Mouse (Mus musculus) limb, embryonic 13.5 days (tissue): ENCODE measurements around the gene Shroom3. TPM values are rescaled to one million over a fixed set of nuclear protein-coding genes. Genes with fewer than 3 reads are reported as not detected.

Source experiments
- ATAC-seq: fragments of 200-750 bp; cut with Nextera tagmentation; 2 replicates; pipeline ENCODE4 v1.8.0; 2017; ENCODE audit warnings: low read depth, moderate number of reproducible peaks, moderate TSS enrichment; ENCODE audit not compliant: low FRiP score
- H3K27ac ChIP-seq: fragments of 300-500 bp; sonication (generic); 2 replicates; pipeline ENCODE4 v1.5.1; 2015; ENCODE audit warnings: inconsistent platforms, mild to moderate bottlenecking, moderate library complexity
- H3K27me3 ChIP-seq: fragments of 300-500 bp; sonication (generic); 2 replicates; pipeline ENCODE4 v1.6.1; 2015; ENCODE audit warnings: mild to moderate bottlenecking, inconsistent platforms
- H3K36me3 ChIP-seq: fragments of 300-500 bp; sonication (generic); 2 replicates; pipeline ENCODE4 v1.6.1; 2015; ENCODE audit warnings: inconsistent platforms, mild to moderate bottlenecking, moderate library complexity
- H3K4me1 ChIP-seq: fragments of 300-500 bp; sonication (generic); 2 replicates; pipeline ENCODE4 v1.6.1; 2015; ENCODE audit warnings: inconsistent platforms
- H3K4me2 ChIP-seq: fragments of 300-500 bp; sonication (generic); replicated peaks from 2 replicates; pipeline ENCODE4 v1.6.1; 2015; ENCODE audit warnings: inconsistent platforms, mild to moderate bottlenecking, moderate library complexity
- H3K4me3 ChIP-seq: fragments of 300-500 bp; sonication (generic); 2 replicates; pipeline ENCODE4 v1.5.1; 2015; ENCODE audit warnings: moderate library complexity, mild to moderate bottlenecking, inconsistent platforms
- H3K9ac ChIP-seq: fragments of 300-500 bp; sonication (generic); 2 replicates; pipeline ENCODE4 v1.6.1; 2015; ENCODE audit warnings: mild to moderate bottlenecking, inconsistent platforms
- H3K9me3 ChIP-seq: fragments of 300-500 bp; sonication (generic); 2 replicates; pipeline ENCODE4 v1.6.1; 2016; ENCODE audit warnings: inconsistent platforms
- WGBS: fragments of 180-500 bp; shearing (Covaris S2); methylation state at CpG from one replicate; pipeline ENCODE4 v1.1.7; 2015; 5-methylcytosine and 5-hydroxymethylcytosine counted together
- polyA plus RNA-seq: library from polyadenylated mRNA; unstranded; fragments of >200 nt; fragmentation: Nextera tagmentation; extraction: Ambion mirVana; gene quantifications from 2 replicates; pipeline ENCODE4 v1.2.1, GENCODE M21; 2015

Gene Shroom3
- polyA plus RNA-seq, 1 experiment from 2014 or later: 3.8 TPM

DNA sequence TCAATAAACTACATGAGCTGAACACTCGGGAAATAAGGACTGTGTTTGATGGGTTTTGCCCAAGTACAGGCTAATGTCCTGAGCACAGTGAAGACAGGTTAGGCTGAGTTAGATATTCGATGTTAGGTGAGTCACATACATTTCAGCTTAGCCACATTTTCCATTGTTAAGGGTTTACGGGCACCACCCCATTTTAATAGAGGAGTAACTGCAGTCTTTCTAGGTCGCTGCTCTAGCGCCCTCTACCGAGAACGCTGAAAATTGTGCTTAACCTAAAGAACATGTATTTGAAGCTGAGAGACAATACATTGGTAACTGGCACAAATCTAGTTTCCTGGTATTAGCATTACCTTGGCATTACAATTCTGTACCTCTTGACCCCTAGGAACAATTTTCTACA, 287.2 kb downstream of the Shroom3 start:
- H3K27me3 ChIP-seq: no peaks in the 10 kb centered on the region
- 31% methylated on average over 7 of the region's 7 CpGs for WGBS
- peaks cover 19% of the 10 kb centered on the region for H3K4me1 ChIP-seq
- no peaks in the 10 kb centered on the region; the same call in 1 of the 2 replicates for H3K36me3 ChIP-seq
- no peak overlapping the region for H3K9ac ChIP-seq
- H3K4me2 ChIP-seq: no peak overlapping the region
- H3K4me3 ChIP-seq: no peak overlapping the region
- no peak overlapping the region for H3K27ac ChIP-seq
- ATAC-seq: no peak
- H3K9me3 ChIP-seq: no peaks in the 10 kb centered on the region

DNA sequence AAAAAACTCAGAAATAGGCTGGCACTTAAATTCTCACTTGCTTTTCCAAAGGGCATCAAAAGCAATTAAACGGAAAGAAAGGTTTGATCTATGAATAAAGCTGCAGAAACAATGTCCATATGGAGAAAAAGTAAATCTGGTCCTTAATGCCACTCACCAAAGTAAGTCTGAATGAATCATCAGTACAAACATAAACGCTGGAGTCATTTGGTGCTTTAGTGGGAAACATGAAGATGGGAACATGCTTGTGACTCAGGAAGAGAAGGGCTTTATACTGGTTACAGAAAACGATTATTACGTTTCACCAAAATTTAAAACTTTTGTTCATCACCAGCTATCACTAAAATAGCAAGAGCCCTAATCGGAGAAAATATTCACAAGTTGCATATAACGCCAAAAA, 297.2 kb downstream of the Shroom3 start:
- H3K4me3 ChIP-seq: no peak overlapping the region
- H3K27ac ChIP-seq: no peak overlapping the region
- no peak overlapping the region for H3K9ac ChIP-seq
- no peaks in the 10 kb centered on the region for H3K4me1 ChIP-seq
- H3K27me3 ChIP-seq: no peaks in the 10 kb centered on the region
- WGBS: 87% methylated on average over 6 of the region's 6 CpGs
- H3K36me3 ChIP-seq: no peaks in the 10 kb centered on the region
- H3K9me3 ChIP-seq: no peaks in the 10 kb centered on the region
- ATAC-seq: no peak
- no peak overlapping the region for H3K4me2 ChIP-seq

DNA sequence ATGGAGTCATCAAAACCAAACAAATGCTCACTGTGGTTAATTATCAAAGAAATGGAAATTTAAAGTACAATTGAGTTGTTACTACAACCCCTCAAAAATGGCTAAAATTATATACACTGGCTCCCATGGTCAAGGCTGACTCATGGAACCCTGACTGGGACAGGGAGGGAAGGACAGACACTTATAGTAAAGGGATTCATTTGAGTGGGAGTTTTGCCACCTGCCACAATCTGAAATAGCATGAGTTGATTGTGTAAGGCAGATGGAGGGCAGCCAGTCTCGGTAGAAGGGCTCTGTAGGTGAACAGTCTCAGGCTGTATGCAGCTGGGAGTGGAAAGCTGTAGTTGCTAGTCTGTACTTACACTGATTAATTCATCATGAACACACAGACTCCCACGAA, 297.6 kb downstream of the Shroom3 start:
- Histone ChIP-seq H3K4me1 (no peaks in the 10 kb centered on the region), H3K9me3 (no peaks in the 10 kb centered on the region), H3K27ac (no peak overlapping the region), H3K4me3 (no peak overlapping the region), H3K9ac (no peak overlapping the region), H3K4me2 (no peak overlapping the region), H3K27me3 (no peaks in the 10 kb centered on the region), H3K36me3 (no peaks in the 10 kb centered on the region)
- ATAC-seq: no peak
- 63% methylated on average over 2 of the region's 2 CpGs for WGBS

DNA sequence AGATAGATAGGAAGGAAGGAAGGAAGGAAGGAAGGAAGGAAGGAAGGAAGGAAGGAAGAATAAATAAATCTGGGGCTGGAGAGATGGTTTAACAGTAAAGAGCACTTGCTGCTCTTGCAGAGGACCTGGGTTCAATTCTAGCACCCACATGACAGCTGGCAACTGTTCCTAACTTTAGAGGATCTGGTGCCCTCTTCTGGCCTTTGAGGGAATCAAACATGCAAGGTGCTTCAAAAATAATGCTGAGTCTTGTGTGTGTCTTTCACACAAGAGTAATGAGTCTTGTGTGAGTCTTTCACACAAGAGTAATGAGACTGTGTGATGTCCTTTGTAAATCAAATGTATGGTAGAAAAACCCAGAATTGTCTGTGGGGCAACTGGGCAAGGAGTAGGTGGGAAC, 299.4 kb downstream of the Shroom3 start:
- Histone ChIP-seq H3K27ac (no peak overlapping the region), H3K4me1 (peaks cover 8% of the 10 kb centered on the region; the same call in 1 of the 2 replicates), H3K9me3 (no peaks in the 10 kb centered on the region), H3K4me2 (no peak overlapping the region), H3K27me3 (no peaks in the 10 kb centered on the region), H3K36me3 (no peaks in the 10 kb centered on the region), H3K9ac (no peak overlapping the region), H3K4me3 (no peak overlapping the region)
- ATAC-seq: no peak

DNA sequence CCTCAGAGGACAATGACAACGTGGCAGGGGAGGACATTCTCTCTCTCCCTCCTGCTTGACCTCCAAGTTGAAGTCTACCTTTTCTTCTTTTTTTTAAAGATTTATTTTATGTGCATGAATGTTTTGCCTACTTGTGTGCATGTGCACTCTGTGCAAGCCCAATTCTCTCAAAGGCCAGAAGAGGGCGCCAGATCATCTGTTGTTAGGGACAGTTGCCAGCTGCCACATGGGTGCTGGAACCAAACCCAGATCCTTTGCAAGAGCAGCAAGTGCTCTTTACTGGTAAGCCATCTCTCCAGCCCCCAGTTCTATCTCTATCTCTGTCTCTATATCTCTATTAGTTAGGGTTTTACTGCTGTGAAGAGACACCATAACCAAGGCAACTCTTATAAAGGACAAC, 300.7 kb downstream of the Shroom3 start:
- H3K4me1 ChIP-seq: peaks cover 20% of the 10 kb centered on the region
- ATAC-seq: no peak
- 40% methylated on average over 2 of the region's 2 CpGs for WGBS
- no peaks in the 10 kb centered on the region for H3K36me3 ChIP-seq
- H3K27me3 ChIP-seq: no peaks in the 10 kb centered on the region
- H3K9ac ChIP-seq: no peak overlapping the region
- no peaks in the 10 kb centered on the region for H3K9me3 ChIP-seq
- H3K4me3 ChIP-seq: no peak overlapping the region
- H3K27ac ChIP-seq: no peak overlapping the region
- H3K4me2 ChIP-seq: no peak overlapping the region

DNA sequence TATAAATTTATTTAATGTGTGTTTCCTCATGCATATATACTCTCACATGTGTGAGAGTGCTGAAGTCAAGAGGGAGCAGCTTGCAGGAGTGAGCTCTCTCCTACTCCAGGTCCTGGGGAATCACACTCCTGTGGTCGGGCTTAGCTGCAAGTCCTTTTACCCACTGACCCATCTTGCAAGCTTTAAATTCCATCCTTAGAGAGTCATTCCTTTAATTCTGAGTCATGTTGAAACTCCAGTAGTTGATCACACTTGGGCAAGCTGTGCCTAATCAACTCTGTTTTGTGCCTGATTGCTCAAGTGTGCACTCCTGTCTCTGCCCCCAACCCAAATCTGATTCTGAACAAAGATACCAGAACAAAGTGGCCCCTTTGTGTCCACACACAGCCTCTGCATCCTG, 301.5 kb downstream of the Shroom3 start:
- no peak overlapping the region for H3K4me3 ChIP-seq
- H3K9ac ChIP-seq: no peak overlapping the region
- no peak for ATAC-seq
- H3K27me3 ChIP-seq: no peaks in the 10 kb centered on the region
- no peak overlapping the region for H3K4me2 ChIP-seq
- H3K36me3 ChIP-seq: no peaks in the 10 kb centered on the region
- H3K27ac ChIP-seq: no peak overlapping the region
- H3K9me3 ChIP-seq: no peaks in the 10 kb centered on the region
- WGBS: 62% methylated on average over 1 of the region's 1 CpGs
- H3K4me1 ChIP-seq: peaks cover 20% of the 10 kb centered on the region

DNA sequence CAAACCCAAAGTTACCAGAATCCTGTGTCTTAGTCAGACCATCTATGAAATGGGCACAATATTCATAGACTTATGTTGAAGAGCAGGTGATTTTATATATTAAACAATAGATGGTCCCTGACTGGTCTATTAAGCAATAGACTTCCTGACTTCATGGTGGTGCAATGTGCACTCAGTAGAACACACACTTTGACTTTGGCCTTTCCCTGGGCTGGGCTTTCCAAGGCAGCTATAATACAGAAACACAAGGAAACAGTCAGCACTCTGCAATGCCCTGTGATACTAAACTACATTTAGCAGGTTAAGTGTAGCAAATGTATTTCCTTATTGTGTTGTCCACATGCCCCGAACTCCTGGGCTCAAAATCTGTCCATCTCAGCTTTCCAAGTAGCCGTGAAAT, 302.2 kb downstream of the Shroom3 start:
- Histone ChIP-seq H3K27me3 (no peaks in the 10 kb centered on the region), H3K9ac (no peak overlapping the region), H3K36me3 (no peaks in the 10 kb centered on the region), H3K4me2 (no peak overlapping the region), H3K4me3 (no peak overlapping the region), H3K9me3 (no peaks in the 10 kb centered on the region), H3K27ac (no peak overlapping the region), H3K4me1 (peaks cover 20% of the 10 kb centered on the region)
- no peak for ATAC-seq
- 88% methylated on average over 2 of the region's 2 CpGs for WGBS

DNA sequence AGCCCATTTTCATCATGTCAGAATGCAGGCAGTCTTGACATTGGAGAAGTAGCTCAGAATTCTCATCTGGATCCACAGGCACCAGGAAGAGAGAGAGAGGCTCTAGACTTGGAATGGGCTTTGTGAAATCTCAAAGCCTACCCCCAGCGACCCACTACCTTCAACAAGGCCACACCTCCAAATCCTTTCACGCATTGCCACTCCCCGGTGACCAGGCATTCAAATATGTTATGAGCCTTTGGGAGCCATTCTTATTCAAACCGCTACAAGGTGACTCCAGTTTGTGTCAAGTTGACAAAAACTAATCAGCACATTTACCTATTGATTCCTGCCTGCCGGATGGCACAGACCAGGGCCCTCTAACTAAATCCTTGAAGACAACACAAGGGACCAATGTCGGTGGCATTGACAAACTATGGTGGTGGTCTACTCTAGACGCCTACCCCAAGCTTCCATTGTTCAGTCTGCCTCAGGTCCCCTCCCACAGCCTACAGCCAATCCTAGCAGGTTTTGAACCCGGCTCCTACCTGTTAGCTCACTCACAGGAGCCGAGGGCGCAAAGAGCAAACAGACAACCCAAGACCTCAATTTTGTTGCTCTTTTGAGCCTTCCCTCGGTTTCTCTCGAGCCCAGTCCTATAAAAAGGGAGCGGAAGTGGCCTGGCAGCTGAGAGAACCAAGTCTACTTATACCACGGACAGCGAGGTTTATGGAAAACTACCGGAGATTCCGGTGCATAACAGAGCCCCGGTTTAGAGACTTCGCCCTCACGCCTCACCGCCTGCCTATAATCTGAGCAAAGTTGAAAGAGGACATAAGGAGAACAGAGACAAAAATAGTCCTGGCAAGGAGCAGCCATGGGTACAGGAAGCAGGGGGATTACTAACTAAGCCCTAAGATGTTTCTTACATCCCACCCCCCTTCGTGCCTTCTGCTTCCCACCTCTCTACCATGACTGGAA, 303.7 kb downstream of the Shroom3 start:
- 73% methylated on average over 22 of the region's 22 CpGs for WGBS
- Histone ChIP-seq H3K9me3 (no peaks in the 10 kb centered on the region), H3K9ac (no peak overlapping the region)

DNA sequence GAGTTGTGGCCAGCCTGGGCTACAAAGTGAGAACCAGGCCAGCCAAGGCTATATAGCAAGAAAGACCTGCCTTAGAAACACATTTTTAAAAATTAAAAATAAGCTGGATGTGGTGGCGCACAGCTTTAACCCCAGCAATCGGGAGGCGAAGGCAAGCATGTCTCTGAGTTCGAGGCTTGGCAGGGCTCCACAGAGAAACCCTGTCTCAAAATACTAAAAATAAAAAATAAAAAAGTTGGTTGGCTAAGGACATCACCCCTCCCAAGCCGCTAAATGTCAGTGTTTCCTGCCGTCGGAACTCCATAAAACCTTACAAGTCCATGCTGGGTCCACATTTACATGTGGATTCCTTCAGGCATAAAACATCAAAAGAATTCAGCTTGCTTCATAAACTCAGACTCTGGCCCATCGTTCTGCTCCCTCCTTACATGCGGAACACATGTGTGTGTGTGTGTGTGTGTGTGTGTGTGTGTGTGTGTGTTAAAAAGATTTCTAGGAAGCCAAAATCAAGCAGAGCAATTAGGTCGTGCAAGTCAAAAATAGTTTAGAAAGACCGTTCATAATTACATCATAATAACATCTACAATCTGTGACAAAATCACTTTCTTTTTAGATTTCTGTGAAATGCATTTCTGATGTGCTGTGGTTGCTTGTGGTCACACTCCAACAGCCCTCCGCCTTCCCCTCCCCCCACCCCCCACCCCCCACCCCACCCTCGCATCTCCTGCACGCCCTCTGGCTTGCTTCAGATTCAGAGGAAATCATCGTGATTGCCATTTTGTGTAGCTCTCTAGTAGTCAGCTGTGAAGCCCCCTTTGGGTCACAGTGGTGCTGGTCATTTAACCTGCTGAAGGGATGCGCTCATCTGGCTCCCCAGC, 304.9 kb downstream of the Shroom3 start:
- peak; percentile 66 for ATAC-seq
- no peaks in the 10 kb centered on the region for H3K36me3 ChIP-seq
- WGBS: 25% methylated on average over 15 of the region's 16 CpGs
- H3K4me1 ChIP-seq: peaks cover 20% of the 10 kb centered on the region
- H3K27ac ChIP-seq: peak overlapping the region; percentile 87
- no peak overlapping the region for H3K4me3 ChIP-seq
- no peaks in the 10 kb centered on the region for H3K9me3 ChIP-seq
- peak overlapping the region; percentile 32 for H3K9ac ChIP-seq
- peak overlapping the region; percentile 39 for H3K4me2 ChIP-seq
- no peaks in the 10 kb centered on the region for H3K27me3 ChIP-seq

More for the DNA sequence above, 303.7 kb downstream of the Shroom3 start:
- peak overlapping the region; percentile 39; the same call in 1 of the 2 replicates for H3K27ac ChIP-seq
- H3K27me3 ChIP-seq: no peaks in the 10 kb centered on the region
- no peak for ATAC-seq
- H3K36me3 ChIP-seq: no peaks in the 10 kb centered on the region
- no peak overlapping the region for H3K4me2 ChIP-seq
- H3K4me1 ChIP-seq: peaks cover 20% of the 10 kb centered on the region
- H3K4me3 ChIP-seq: no peak overlapping the region

DNA sequence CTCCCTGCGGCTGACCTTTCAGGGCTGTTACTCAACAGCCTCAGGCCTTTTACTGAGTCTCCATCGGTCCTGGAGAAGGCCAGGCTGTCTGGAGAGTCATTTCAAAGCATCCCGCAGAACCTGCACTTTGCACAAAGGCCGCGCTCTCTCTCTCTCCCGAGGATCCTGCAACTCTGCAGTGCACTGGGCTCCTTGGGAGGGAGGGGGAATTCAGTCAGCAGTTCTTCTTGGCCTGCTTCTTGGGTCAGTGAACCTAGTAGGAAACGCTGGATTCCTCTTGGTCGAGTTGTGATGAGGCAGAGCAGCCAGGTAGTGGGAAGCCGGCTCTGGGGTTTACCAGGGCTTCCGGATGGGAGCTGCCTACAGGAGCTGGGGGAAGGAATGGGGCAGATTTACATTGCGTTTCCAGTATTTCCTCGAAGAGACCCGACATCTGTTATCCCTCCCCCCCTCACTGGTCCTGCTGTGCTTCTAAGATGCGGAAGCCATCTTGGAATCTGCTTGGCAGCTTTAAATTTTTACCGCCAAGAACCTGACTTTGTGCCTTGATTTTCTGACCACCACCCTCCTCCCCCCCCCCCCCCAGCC, 305.6 kb downstream of the Shroom3 start:
- H3K9me3 ChIP-seq: no peaks in the 10 kb centered on the region
- peak overlapping the region; percentile 39 for H3K4me2 ChIP-seq
- H3K27me3 ChIP-seq: no peaks in the 10 kb centered on the region
- WGBS: 12% methylated on average over 15 of the region's 15 CpGs
- H3K4me3 ChIP-seq: no peak overlapping the region
- H3K36me3 ChIP-seq: no peaks in the 10 kb centered on the region
- peak overlapping the region; percentile 32; the same call in 1 of the 2 replicates for H3K9ac ChIP-seq
- H3K27ac ChIP-seq: peak overlapping the region; percentile 87
- ATAC-seq: peak; percentile 37
- peaks cover 20% of the 10 kb centered on the region for H3K4me1 ChIP-seq

DNA sequence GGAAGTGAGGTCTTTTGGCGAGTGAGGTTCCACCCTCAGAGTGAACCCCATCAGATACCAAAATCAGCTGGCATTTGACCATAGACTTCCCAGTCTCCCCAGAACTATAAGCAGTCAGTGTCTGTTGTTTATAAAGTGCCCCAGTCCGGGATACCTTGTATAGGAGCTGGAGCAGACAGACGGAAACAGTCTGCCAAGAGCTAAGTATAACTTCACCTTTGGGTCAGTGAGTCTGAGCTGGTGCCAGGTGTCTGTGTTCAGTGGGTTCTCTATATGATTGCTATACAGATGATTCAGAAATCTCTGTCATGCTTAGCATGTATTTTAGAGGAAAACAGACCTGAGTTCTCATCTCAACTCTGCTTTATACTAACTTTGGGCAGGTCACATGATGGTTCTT, 308.9 kb downstream of the Shroom3 start:
- H3K36me3 ChIP-seq: no peaks in the 10 kb centered on the region
- H3K9me3 ChIP-seq: no peaks in the 10 kb centered on the region
- H3K27me3 ChIP-seq: no peaks in the 10 kb centered on the region
- WGBS: 76% methylated on average over 3 of the region's 3 CpGs
- no peak overlapping the region for H3K9ac ChIP-seq
- H3K27ac ChIP-seq: no peak overlapping the region
- ATAC-seq: no peak
- no peak overlapping the region for H3K4me3 ChIP-seq
- H3K4me1 ChIP-seq: peaks cover 28% of the 10 kb centered on the region
- H3K4me2 ChIP-seq: no peak overlapping the region

DNA sequence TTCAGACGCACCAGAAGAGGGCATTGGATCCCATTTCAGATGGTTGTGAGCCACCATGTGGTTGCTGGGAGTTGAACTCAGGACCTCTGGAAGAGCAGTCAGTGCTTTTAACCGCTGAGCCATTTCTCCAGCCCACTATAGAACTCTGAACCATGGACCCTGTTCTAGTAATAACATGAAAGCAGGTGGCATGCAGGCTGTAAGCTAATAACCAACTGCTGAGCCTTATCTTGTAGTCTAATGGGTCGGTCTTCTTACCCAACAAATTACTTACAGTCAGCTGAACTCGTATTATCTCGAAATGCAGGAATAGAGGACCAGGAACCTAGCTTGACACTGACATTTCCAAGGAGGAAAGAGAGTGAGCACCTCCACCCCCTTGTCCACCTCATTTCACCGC, 311.1 kb downstream of the Shroom3 start:
- 88% methylated on average over 6 of the region's 6 CpGs for WGBS
- no peak for ATAC-seq

More for the DNA sequence above, 311.1 kb downstream of the Shroom3 start:
- Histone ChIP-seq H3K4me2 (no peak overlapping the region), H3K9me3 (no peaks in the 10 kb centered on the region), H3K4me1 (peaks cover 29% of the 10 kb centered on the region), H3K36me3 (no peaks in the 10 kb centered on the region), H3K9ac (no peak overlapping the region), H3K4me3 (no peak overlapping the region), H3K27me3 (no peaks in the 10 kb centered on the region), H3K27ac (no peak overlapping the region)
